Mouse (Mus musculus) liver, postnatal 0 days (tissue): ENCODE data around the gene Fgfr1op. TPM values are rescaled to one million over a fixed set of nuclear protein-coding genes. Genes with fewer than 3 reads are reported as not detected.
"Not testable (repeated sequence)": the region's sequence is repeated elsewhere in the genome, so short reads cannot be mapped to it uniquely, and the experiment has no call there.

Experiments used
- ATAC-seq: fragments of 200-750 bp; cut with Nextera tagmentation; 2 replicates; pipeline ENCODE4 v1.8.0; 2017; ENCODE audit warnings: mild to moderate bottlenecking, moderate library complexity
- DNase-seq: peaks from one replicate; pipeline ENCODE4 v3.0.0-alpha.2; 2016
- H3K27ac ChIP-seq: fragments of 300-500 bp; sonication (generic); 2 replicates; pipeline ENCODE4 v1.5.1; 2014; ENCODE audit warnings: antibody characterized with exemption, moderate library complexity, mild to moderate bottlenecking, low read depth
- H3K27me3 ChIP-seq: fragments of 300-500 bp; sonication (generic); 2 replicates; pipeline ENCODE4 v1.6.1; 2014; ENCODE audit warnings: low read length, control low read depth, mixed read lengths; ENCODE audit not compliant: insufficient read depth
- H3K36me3 ChIP-seq: fragments of 300-500 bp; sonication (generic); replicated peaks from 2 replicates; pipeline ENCODE4 v1.6.1; 2014; ENCODE audit warnings: mild to moderate bottlenecking, control low read depth, low read length, moderate library complexity, mixed read lengths; ENCODE audit not compliant: insufficient read depth
- H3K4me1 ChIP-seq: fragments of 300-500 bp; sonication (generic); 2 replicates; pipeline ENCODE4 v1.6.1; 2014; ENCODE audit warnings: antibody characterized with exemption, mild to moderate bottlenecking, control low read depth; ENCODE audit not compliant: insufficient read depth
- H3K4me2 ChIP-seq: fragments of 300-500 bp; sonication (generic); 2 replicates; pipeline ENCODE4 v1.6.1; 2014; ENCODE audit warnings: low read depth, mild to moderate bottlenecking, low read length, moderate library complexity, mixed read lengths
- H3K4me3 ChIP-seq: fragments of 300-500 bp; sonication (generic); 2 replicates; pipeline ENCODE4 v1.5.1; 2014; ENCODE audit warnings: low read depth, low read length
- H3K9ac ChIP-seq: fragments of 300-500 bp; sonication (generic); replicated peaks from 2 replicates; pipeline ENCODE4 v1.6.1; 2014; ENCODE audit warnings: mild to moderate bottlenecking, moderate library complexity
- H3K9me3 ChIP-seq: fragments of 300-500 bp; sonication (generic); 2 replicates; pipeline ENCODE4 v1.6.1; 2016; ENCODE audit warnings: mild to moderate bottlenecking, control low read depth, low read length, mixed read lengths
- CTCF ChIP-seq: sonication (generic); IDR thresholded peaks from 2 replicates; pipeline ENCODE4 v1.5.1; 2016; ENCODE audit warnings: antibody characterized with exemption, low read depth
- EP300 ChIP-seq: IDR thresholded peaks from 2 replicates; pipeline ENCODE4 v1.6.1; 2016; ENCODE audit warnings: antibody characterized with exemption, low read depth, mild to moderate bottlenecking
- WGBS: fragments of 180-500 bp; shearing (Covaris S2); extraction: QIAGEN DNeasy Blood & Tissue Kit; methylation state at CpG from one replicate; pipeline ENCODE4 v1.1.7; 2014; ENCODE audit not compliant: insufficient replicate concordance; 5-methylcytosine and 5-hydroxymethylcytosine counted together
- polyA plus RNA-seq: library from polyadenylated mRNA; unstranded; fragments of >200 nt; fragmentation: Nextera tagmentation; extraction: Ambion mirVana; gene quantifications from 2 replicates; pipeline ENCODE4 v1.2.1, GENCODE M21; 2015

Fgfr1op gene
- polyA plus RNA-seq, 1 experiment from 2014 or later: 8.5 TPM

DNA sequence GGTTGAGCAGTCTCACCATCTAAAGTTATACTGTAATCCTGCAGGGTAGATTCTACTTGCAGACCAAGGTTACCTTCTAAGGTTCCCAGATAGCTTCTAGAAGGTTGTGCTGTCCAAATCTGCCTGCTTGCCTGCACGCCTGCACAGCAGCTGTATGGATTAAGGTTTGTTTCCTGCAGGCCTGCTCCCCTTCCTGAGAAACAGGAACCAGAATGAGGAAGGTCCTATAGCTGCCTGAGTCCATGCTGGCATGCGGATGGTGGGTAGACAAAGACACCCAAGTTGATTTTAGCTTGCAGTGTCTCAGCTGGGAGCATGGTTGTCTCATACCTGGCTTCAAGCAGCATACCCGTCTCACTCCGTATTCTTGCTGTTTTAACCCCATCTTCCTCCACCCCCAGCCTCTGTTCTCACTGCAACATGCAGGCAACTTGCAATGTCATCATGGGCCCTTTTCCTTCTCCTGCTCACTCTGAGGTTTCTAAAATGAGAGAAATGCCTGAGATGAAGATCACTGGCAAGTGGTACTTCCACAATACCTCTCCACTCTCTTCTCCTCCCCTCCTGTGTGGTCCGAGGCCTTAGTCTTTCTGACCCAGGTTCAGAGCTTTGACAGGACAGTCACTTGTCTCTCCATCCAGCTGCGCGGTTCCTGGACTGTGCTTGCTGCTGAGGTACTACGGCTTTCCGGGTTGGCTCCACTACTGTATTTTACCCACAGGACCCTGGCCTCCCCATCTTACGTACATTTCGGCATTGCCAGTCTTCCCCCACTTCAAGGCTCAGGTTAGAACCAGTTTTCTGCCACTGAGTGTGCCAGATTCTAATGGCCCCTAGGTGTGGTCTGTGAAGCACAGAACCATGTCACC is 34.0 kb downstream of the Fgfr1op start:
- ATAC-seq (no peak), DNase-seq (no peak)
- peak overlapping the region; percentile 30; the same call in 1 of the 2 replicates for H3K27ac ChIP-seq
- H3K36me3 ChIP-seq: peaks cover 14% of the 10 kb centered on the region
- no peak overlapping the region for H3K4me2 ChIP-seq
- WGBS: 69% methylated on average over 11 of the region's 11 CpGs
- TF ChIP-seq CTCF (no peak), EP300 (no peak)
- H3K9ac ChIP-seq: no peak overlapping the region
- H3K9me3 ChIP-seq: no peaks in the 10 kb centered on the region
- no peak overlapping the region for H3K4me3 ChIP-seq
- no peaks in the 10 kb centered on the region for H3K27me3 ChIP-seq
- no peaks in the 10 kb centered on the region for H3K4me1 ChIP-seq

- H3K9ac ChIP-seq: no peak overlapping the region
- no peak for ATAC-seq
- peaks cover 8% of the 10 kb centered on the region for H3K36me3 ChIP-seq
- WGBS: 70% methylated on average over 1 of the region's 1 CpGs
- no peak for DNase-seq
- TF ChIP-seq CTCF: no peak
- TF ChIP-seq EP300: no peak
- H3K4me1 ChIP-seq: no peaks in the 10 kb centered on the region
- H3K27ac ChIP-seq: no peak overlapping the region
- no peaks in the 10 kb centered on the region for H3K27me3 ChIP-seq
- H3K9me3 ChIP-seq: no peaks in the 10 kb centered on the region
- H3K4me2 ChIP-seq: no peak overlapping the region
- H3K4me3 ChIP-seq: no peak overlapping the region
Observed at GRCm38 (mm10) chr17:8199936-8200330, 34.6 kb downstream of the Fgfr1op start.

DNA sequence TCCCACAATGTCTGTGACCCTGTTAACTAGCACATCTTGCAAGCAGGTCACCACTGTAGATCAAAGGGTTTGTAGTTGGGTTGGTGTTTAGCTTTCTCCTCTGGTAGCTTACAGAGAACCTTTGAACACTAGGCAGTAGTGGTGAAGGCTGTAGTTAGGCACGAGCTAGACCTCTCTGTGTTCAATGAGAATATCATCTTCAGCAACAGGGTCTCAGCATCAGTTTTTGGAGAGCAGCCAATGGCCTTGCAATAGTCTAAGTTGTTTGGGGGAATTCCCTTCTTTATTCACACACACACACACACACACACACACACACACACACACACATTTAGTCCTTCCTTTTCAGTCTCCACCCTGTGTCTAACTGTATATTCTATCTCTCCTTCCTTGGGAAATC is 38.2 kb downstream of the Fgfr1op start:
- Histone ChIP-seq H3K9me3 (no peaks in the 10 kb centered on the region), H3K27ac (no peak overlapping the region), H3K4me1 (no peaks in the 10 kb centered on the region), H3K36me3 (no peaks in the 10 kb centered on the region), H3K4me3 (no peak overlapping the region), H3K9ac (no peak overlapping the region), H3K27me3 (no peaks in the 10 kb centered on the region), H3K4me2 (no peak overlapping the region)
- TF ChIP-seq CTCF: no peak
- TF ChIP-seq EP300: no peak
- 67% methylated on average over 1 of the region's 1 CpGs for WGBS
- ATAC-seq: no peak
- no peak for DNase-seq

- not testable (repeated sequence) for H3K4me3 ChIP-seq, ATAC-seq, H3K9ac ChIP-seq, H3K27ac ChIP-seq, H3K9me3 ChIP-seq, DNase-seq, H3K36me3 ChIP-seq, H3K4me1 ChIP-seq, H3K27me3 ChIP-seq, H3K4me2 ChIP-seq
- WGBS: 65% methylated on average over 1 of the region's 1 CpGs
Observed at GRCm38 (mm10) chr17:8205221-8205631, 39.9 kb downstream of the Fgfr1op start.

DNA sequence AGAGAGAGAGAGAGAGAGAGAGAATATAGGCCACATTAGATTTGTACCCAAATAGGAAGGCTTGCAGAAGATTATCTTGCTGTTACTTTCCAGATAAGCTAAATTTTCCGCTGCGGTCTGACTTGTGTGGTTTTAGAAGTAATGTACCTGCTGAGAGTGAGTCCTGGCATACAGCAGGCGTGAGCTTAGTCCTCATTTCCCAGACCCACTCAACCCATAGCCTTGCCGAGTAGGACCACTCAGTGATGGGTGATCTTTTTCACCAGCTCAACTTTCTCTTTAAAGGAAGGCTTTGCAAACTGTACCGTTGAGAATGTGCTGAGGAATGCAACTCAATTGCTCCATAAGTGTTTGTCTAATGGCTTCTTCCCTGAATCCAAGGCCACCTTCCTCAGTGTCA is 41.4 kb downstream of the Fgfr1op start:
- TF ChIP-seq CTCF (no peak), EP300 (no peak)
- 59% methylated on average over 5 of the region's 5 CpGs for WGBS
- Histone ChIP-seq H3K9ac (no peak overlapping the region), H3K27ac (no peak overlapping the region), H3K36me3 (no peaks in the 10 kb centered on the region), H3K4me2 (no peak overlapping the region), H3K27me3 (no peaks in the 10 kb centered on the region), H3K4me1 (0 out of 2 replicates have a peak, but pooled peaks cover 3% of the 10 kb centered on the region), H3K9me3 (no peaks in the 10 kb centered on the region), H3K4me3 (no peak overlapping the region)
- ATAC-seq (no peak), DNase-seq (no peak)

DNA sequence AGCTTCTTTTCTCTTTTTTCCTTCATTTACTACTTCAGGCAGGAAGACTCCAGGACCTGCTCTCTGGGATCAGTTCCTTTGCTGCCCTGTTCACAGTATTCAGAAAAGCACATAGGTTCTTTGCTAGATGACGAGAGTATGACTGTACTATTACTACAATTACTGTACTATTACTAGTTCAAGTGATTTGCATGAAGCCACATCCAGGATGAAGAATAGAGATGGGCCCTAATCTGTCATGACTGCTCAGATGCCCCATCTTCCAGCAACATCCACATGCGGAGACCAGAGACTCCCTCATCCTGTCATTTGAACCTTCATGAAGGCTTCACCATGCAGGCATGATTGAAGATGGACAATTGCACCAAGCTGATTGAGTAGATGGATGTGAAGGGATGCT is 44.4 kb downstream of the Fgfr1op start:
- Histone ChIP-seq H3K36me3 (no peaks in the 10 kb centered on the region), H3K9me3 (no peaks in the 10 kb centered on the region), H3K27ac (no peak overlapping the region), H3K4me1 (0 out of 2 replicates have a peak, but pooled peaks cover 3% of the 10 kb centered on the region), H3K27me3 (no peaks in the 10 kb centered on the region), H3K4me3 (no peak overlapping the region), H3K4me2 (no peak overlapping the region), H3K9ac (no peak overlapping the region)
- 87% methylated on average over 2 of the region's 2 CpGs for WGBS
- ATAC-seq (no peak), DNase-seq (no peak)
- TF ChIP-seq EP300: no peak
- no peak for TF ChIP-seq CTCF
